Mouse (Mus musculus) kidney, postnatal 0 days (tissue): ENCODE measurements around the gene F830045P16Rik. TPM values are rescaled to one million over a fixed set of nuclear protein-coding genes. Genes with fewer than 3 reads are reported as not detected.
"Not testable (repeated sequence)": the region's sequence is repeated elsewhere in the genome, so short reads cannot be mapped to it uniquely, and the experiment has no call there.

ENCODE experiments used
- ATAC-seq: fragments of 200-750 bp; cut with Nextera tagmentation; replicated peaks from 2 replicates; pipeline ENCODE4 v1.8.0; 2017; ENCODE audit warnings: low read depth, moderate number of reproducible peaks, moderate TSS enrichment, moderate library complexity; ENCODE audit not compliant: low FRiP score
- DNase-seq: peaks from one replicate; pipeline ENCODE4 v3.0.0-alpha.2; 2016; ENCODE audit warnings: low spot score
- H3K27ac ChIP-seq: fragments of 300-500 bp; sonication (generic); 2 replicates; pipeline ENCODE4 v1.5.1; 2014; ENCODE audit warnings: mild to moderate bottlenecking
- H3K27me3 ChIP-seq: fragments of 300-500 bp; sonication (generic); 2 replicates; pipeline ENCODE4 v1.6.1; 2014; ENCODE audit warnings: low read length, mixed read lengths; ENCODE audit not compliant: insufficient read depth
- H3K36me3 ChIP-seq: fragments of 300-500 bp; sonication (generic); 2 replicates; pipeline ENCODE4 v1.6.1; 2014; ENCODE audit warnings: low read length, mixed read lengths; ENCODE audit not compliant: insufficient read depth
- H3K4me1 ChIP-seq: fragments of 300-500 bp; sonication (generic); replicated peaks from 2 replicates; pipeline ENCODE4 v1.6.1; 2014; ENCODE audit warnings: antibody characterized with exemption, low read length, mixed read lengths; ENCODE audit not compliant: insufficient read depth
- H3K4me2 ChIP-seq: fragments of 300-500 bp; sonication (generic); 2 replicates; pipeline ENCODE4 v1.6.1; 2014; ENCODE audit warnings: mild to moderate bottlenecking, low read length, moderate library complexity, mixed read lengths
- H3K4me3 ChIP-seq: fragments of 300-500 bp; sonication (generic); replicated peaks from 2 replicates; pipeline ENCODE4 v1.5.1; 2014; ENCODE audit warnings: low read depth, low read length
- H3K9ac ChIP-seq: fragments of 300-500 bp; sonication (generic); 2 replicates; pipeline ENCODE4 v1.6.1; 2014; ENCODE audit warnings: low read depth, low read length
- H3K9me3 ChIP-seq: fragments of 300-500 bp; sonication (generic); replicated peaks from 2 replicates; pipeline ENCODE4 v1.6.1; 2016; ENCODE audit warnings: low read length, inconsistent platforms, mixed read lengths
- CTCF ChIP-seq: IDR thresholded peaks from 2 replicates; pipeline ENCODE4 v1.5.1; 2016; ENCODE audit warnings: antibody characterized with exemption, low read depth, mild to moderate bottlenecking, moderate library complexity
- WGBS: fragments of 180-500 bp; shearing (Covaris S2); extraction: QIAGEN DNeasy Blood & Tissue Kit; methylation state at CpG from one replicate; pipeline ENCODE4 v1.1.7; 2014; 5-methylcytosine and 5-hydroxymethylcytosine counted together
- polyA plus RNA-seq: library from polyadenylated mRNA; unstranded; fragments of >200 nt; fragmentation: Nextera tagmentation; extraction: Ambion mirVana; gene quantifications from 2 replicates; pipeline ENCODE4 v1.2.1, GENCODE M21; 2015

Gene F830045P16Rik
- polyA plus RNA-seq, 1 experiment from 2014 or later, result not detected

DNA sequence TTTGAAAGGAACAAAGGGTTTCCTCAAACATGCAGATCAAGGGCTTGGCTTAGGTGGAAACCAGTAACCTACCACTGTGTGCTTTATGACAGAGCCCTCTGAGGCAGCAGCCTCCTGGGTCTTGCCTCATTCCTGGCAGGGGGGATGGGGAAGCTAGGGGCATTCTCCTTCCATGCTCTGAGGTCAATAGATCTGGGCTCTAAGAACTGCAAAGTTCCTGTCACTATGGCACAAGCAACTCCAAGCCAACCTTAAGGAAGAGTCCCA lies 22.1 kb downstream of the F830045P16Rik start:
- Histone ChIP-seq H3K36me3 (no peaks in the 10 kb centered on the region), H3K4me1 (peaks cover 13% of the 10 kb centered on the region; the same call in 1 of the 2 replicates), H3K4me2 (no peak overlapping the region), H3K27me3 (no peaks in the 10 kb centered on the region), H3K4me3 (no peak overlapping the region), H3K9ac (no peak overlapping the region), H3K9me3 (no peaks in the 10 kb centered on the region), H3K27ac (peak overlapping the region; percentile 36; the same call in 1 of the 2 replicates)
- DNase-seq (no peak), ATAC-seq (no peak)
- TF ChIP-seq CTCF, result no peak

DNA sequence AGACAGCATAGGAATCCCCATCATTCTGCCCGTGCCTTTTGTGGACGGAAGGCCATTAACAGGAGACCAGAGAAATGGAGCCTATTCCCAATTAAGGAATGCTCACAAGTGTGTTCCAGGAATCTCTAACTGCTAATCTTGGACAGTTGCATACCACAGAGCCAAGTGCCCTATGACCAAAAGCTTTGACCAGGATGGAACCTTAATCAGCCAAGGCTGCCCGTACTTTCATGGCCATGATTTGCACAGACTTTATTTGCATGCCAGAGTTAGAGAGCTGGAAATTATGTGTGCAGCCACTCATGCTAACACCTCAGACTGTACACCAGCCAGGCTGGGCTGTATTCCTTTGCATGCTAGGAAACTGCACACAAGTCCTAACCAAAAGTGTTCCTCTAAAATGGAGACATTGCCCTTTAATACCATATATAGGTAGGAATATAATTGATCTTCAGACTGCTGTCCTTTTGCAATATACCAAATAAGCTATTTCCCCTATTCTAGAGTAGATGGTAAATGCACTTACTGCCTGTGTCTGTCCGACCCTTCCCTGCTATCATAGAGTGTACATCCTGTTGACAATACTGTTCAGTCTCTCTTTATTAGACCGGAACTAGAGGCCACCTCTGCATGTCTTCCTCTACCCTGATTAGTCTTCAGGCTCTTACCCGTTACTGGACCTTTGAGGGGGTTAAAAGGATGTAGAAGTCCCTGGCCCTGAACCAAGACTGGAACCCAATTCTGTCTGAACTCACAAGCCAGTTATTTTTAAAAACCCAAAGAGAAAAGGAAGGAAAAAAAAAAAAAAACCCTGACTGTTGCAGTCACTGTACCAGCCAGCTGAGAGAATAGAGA lies 22.6 kb downstream of the F830045P16Rik start:
- H3K9me3 ChIP-seq, result no peaks in the 10 kb centered on the region
- H3K9ac ChIP-seq, result no peak overlapping the region
- no peak for TF ChIP-seq CTCF
- H3K27ac ChIP-seq, result no peak overlapping the region
- 71% methylated on average over 6 of the region's 6 CpGs for WGBS
- H3K4me1 ChIP-seq, result peaks cover 13% of the 10 kb centered on the region; the same call in 1 of the 2 replicates
- no peak overlapping the region for H3K4me2 ChIP-seq
- no peaks in the 10 kb centered on the region for H3K36me3 ChIP-seq
- H3K4me3 ChIP-seq, result no peak overlapping the region
- no peak for DNase-seq
- H3K27me3 ChIP-seq, result no peaks in the 10 kb centered on the region
- ATAC-seq, result no peak

DNA sequence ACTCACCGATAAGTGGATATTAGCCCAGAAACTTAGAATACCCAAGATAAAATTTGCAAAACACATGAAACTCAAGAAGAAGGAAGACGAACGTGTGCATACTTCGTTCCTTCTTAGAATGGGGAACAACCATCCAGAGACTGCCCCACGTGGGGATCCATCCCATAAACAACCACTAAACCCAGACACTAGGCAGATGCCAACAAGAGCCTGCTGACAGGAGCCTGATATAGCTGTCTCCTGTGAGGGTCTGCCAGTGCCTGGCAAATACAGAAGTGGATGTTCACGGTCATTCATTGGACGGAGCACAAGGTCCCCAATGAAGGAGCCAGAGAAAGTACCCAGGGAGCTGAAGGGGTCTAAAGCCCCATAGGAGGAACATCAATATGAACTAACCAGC lies 24.3 kb downstream of the F830045P16Rik start:
- not testable (repeated sequence) for DNase-seq, ATAC-seq, H3K4me2 ChIP-seq, H3K36me3 ChIP-seq, H3K9me3 ChIP-seq, H3K4me3 ChIP-seq, H3K9ac ChIP-seq, H3K27me3 ChIP-seq, H3K27ac ChIP-seq
- peaks cover 13% of the 10 kb centered on the region; the same call in 1 of the 2 replicates for H3K4me1 ChIP-seq
- WGBS, result 90% methylated on average over 7 of the region's 7 CpGs

DNA sequence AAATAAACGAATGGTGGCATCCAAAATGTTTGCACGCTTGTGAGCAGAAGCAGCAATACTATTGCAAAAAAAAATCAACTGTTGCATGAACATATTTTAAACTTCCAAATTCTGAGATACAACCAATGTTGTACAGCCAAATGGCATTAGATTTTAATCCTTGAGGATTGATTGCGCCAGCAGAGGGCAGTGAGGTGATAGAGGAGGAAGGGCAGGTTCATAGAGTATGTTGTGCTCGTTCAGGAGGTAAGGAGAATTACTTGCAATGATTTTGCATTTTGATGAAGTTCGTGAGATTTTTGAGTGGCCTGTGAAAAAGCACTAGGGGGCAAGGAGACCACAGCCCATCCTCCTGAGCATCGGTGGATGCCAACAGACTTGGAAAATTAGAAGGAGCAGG lies 33.8 kb downstream of the F830045P16Rik start:
- no peak overlapping the region for H3K4me2 ChIP-seq
- no peak overlapping the region for H3K27ac ChIP-seq
- ATAC-seq, result no peak
- H3K9ac ChIP-seq, result no peak overlapping the region
- H3K9me3 ChIP-seq, result no peaks in the 10 kb centered on the region
- H3K4me3 ChIP-seq, result no peak overlapping the region
- DNase-seq, result peak; percentile 82
- no peaks in the 10 kb centered on the region for H3K4me1 ChIP-seq
- WGBS, result 21% methylated on average over 6 of the region's 6 CpGs
- TF ChIP-seq CTCF, result peak; percentile 92
- no peaks in the 10 kb centered on the region for H3K27me3 ChIP-seq
- H3K36me3 ChIP-seq, result no peaks in the 10 kb centered on the region

DNA sequence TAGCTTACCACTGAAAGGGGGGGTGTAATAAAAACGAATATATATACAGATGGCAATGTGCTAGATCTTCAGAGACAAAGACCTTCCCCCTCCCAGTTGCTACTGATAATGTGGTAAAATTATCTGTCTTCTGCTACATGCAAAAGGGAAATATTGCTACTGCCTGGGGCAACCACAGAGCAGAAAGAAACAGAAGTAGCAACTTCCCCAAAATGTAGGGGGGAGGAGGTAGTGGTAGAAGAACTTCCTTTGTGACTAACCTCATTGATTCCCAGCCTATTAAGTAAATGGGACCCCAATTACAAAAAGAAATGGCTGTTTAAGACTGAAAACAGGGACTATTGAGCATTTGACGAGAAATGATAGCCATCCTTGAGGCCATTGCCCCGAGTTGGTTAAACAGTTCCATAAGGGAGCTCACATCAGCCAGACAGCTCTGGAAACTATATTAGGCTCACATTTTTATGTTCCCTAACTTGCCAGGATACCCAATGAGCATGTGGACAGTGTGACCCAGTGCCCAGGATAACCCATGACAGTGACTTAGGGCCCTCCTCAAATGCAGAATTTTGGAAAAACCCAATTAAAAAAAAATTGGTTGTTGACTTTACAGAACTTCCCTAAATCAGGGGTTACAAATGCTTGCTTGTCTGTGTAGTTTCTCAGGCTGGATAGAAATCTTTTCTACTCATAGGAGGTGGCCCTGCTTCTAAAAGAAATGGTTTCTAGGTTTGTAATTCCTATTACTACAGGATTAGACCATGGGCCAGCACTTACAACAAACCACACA lies 46.7 kb downstream of the F830045P16Rik start:
- ATAC-seq, result no peak
- Histone ChIP-seq H3K4me2 (no peak overlapping the region), H3K27ac (no peak overlapping the region), H3K4me3 (no peak overlapping the region), H3K36me3 (no peaks in the 10 kb centered on the region), H3K9me3 (no peaks in the 10 kb centered on the region), H3K27me3 (no peaks in the 10 kb centered on the region), H3K4me1 (no peaks in the 10 kb centered on the region), H3K9ac (no peak overlapping the region)
- no peak for DNase-seq
- WGBS, result 75% methylated on average over 3 of the region's 3 CpGs
- TF ChIP-seq CTCF, result no peak

DNA sequence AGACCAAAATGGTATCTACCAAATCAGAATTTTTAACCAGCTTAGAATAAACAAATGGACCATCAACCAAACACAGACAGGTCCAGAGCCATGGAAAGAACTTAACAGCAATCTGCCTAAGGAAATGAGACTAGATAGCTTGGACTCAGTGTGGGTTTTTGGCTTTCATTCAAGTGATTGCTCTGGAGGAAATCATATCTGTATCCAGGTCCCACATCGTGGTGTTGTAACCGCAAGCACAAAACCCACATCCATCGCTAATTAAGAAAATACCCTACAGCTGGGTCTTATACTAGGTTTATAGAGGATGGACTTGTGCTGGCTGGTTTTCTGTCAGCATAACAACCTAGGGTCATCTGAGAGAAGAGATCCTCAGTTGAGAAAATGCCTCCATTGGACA lies 53.3 kb downstream of the F830045P16Rik start:
- Histone ChIP-seq H3K4me2 (no peak overlapping the region), H3K36me3 (no peaks in the 10 kb centered on the region), H3K4me1 (no peaks in the 10 kb centered on the region), H3K4me3 (no peak overlapping the region), H3K9ac (no peak overlapping the region), H3K9me3 (no peaks in the 10 kb centered on the region), H3K27ac (no peak overlapping the region), H3K27me3 (no peaks in the 10 kb centered on the region)
- ATAC-seq, result no peak
- 84% methylated on average over 3 of the region's 3 CpGs for WGBS
- no peak for DNase-seq
- no peak for TF ChIP-seq CTCF
